Mouse (Mus musculus) heart, postnatal 14 days (tissue): ENCODE measurements at regions not wholly inside any gene's neighbourhood (a gene's known extent, or its start where the extent isn't known, plus 50 kb on each side); places are given as distances from the start of the nearest gene placed in this dataset.

Experiments
- DNase-seq, 2 experiments: peaks; one replicate each; pipeline ENCODE4 v3.0.0; 2021 to 2022
- intact Hi-C: fragments of 180-260 bp; cut with DNase I; formaldehyde crosslinking; loops from one replicate; pipeline ENCODE4 v1.15.1; 2025

- DNase-seq, result peak; percentile 34 to 51
These were observed 53.2 kb upstream of the Col1a1 start for GRCm38 (mm10) chr11:94882687-94883383.

GRCm38 (mm10) chr11:94881982-94882686 is 53.9 kb upstream of the Col1a1 start:
- intact Hi-C loops, result no loop called here
- DNase-seq, result peak in 1 of 2 experiments; percentile 34

More at GRCm38 (mm10) chr11:94882687-94883383, 53.2 kb upstream of the Col1a1 start:
- intact Hi-C loops, result no loop called here

- intact Hi-C loops, result no loop called here
- no peak for DNase-seq
These were observed 54.9 kb upstream of the Col1a1 start for GRCm38 (mm10) chr11:94880896-94881840.

GRCm38 (mm10) chr11:94876707-94877106 is 59.3 kb upstream of the Col1a1 start:
- no peak for DNase-seq
- intact Hi-C loops, result loop anchor here (5.0 kb wide), 1 partner anchor 36 kb away; no protein-coding TSS in a partner anchor

- intact Hi-C loops, result loop anchor here (5.0 kb wide), 1 partner anchor 37 kb away; no protein-coding TSS in a partner anchor
- DNase-seq, result no peak
These were observed 61.0 kb upstream of the Col1a1 start for GRCm38 (mm10) chr11:94875026-94875425.

GRCm38 (mm10) chr11:94874155-94874561 is 61.9 kb upstream of the Col1a1 start:
- peak; percentile 54 to 66 for DNase-seq
- intact Hi-C loops, result no loop called here

GRCm38 (mm10) chr11:94873693-94874092 is 62.3 kb upstream of the Col1a1 start:
- intact Hi-C loops, result no loop called here
- peak; percentile 33 to 43 for DNase-seq

GRCm38 (mm10) chr11:94872921-94873320 is 63.1 kb upstream of the Col1a1 start:
- DNase-seq, result peak; percentile 79 to 83
- intact Hi-C loops, result no loop called here

- peak; percentile 64 to 82 for DNase-seq
These were observed 65.7 kb upstream of the Col1a1 start for GRCm38 (mm10) chr11:94870341-94870740.

GRCm38 (mm10) chr11:94869866-94870265 is 66.2 kb upstream of the Col1a1 start:
- DNase-seq, result peak in 1 of 2 experiments; percentile 61
- intact Hi-C loops, result loop anchor here (10.0 kb wide), 1 partner anchor 235 kb away; no protein-coding TSS in a partner anchor

More at GRCm38 (mm10) chr11:94870341-94870740, 65.7 kb upstream of the Col1a1 start:
- intact Hi-C loops, result no loop called here

- intact Hi-C loops, result loop anchor here (1.0 to 10.0 kb wide), 2 partner anchors 71 to 238 kb away; no protein-coding TSS in a partner anchor
- DNase-seq, result peak; percentile 84 to 90
These were observed 69.7 kb upstream of the Col1a1 start for GRCm38 (mm10) chr11:94866176-94866967.

- DNase-seq, result no peak
- intact Hi-C loops, result no loop called here
These were observed 67.6 kb upstream of the Tmem92 start for GRCm38 (mm10) chr11:94850129-94850528.

- peak in 1 of 2 experiments; percentile 7 for DNase-seq
- intact Hi-C loops, result loop anchor here (2.0 kb wide), 1 partner anchor 54 kb away; no protein-coding TSS in a partner anchor
These were observed 56.6 kb upstream of the Tmem92 start for GRCm38 (mm10) chr11:94839133-94839532.

- intact Hi-C loops, result loop anchor here (2.0 kb wide), 1 partner anchor 53 kb away; no protein-coding TSS in a partner anchor
- no peak for DNase-seq
These were observed 55.6 kb upstream of the Tmem92 start for GRCm38 (mm10) chr11:94838140-94838539.

- no peak for DNase-seq
- intact Hi-C loops, result no loop called here
These were observed 53.8 kb upstream of the Tmem92 start for GRCm38 (mm10) chr11:94836347-94836746.

GRCm38 (mm10) chr11:94832246-94832985 is 49.9 kb upstream of the Tmem92 start:
- peak; percentile 71 to 82 for DNase-seq
- intact Hi-C loops, result no loop called here
